Mouse (Mus musculus): ENCODE results near the gene Sart1. TPM values are rescaled to one million over a fixed set of nuclear protein-coding genes. Genes with fewer than 3 reads are reported as not detected.
"Not testable (repeated sequence)": the region's sequence is repeated elsewhere in the genome, so short reads cannot be mapped to it uniquely, and the experiment has no call there.

Gene Sart1
- polyA plus RNA-seq, 1 experiment from 2014 or later: 81.2 TPM

GRCm38 (mm10) chr19:5411961-5412360 is 23.5 kb upstream of the Sart1 start:
- no peak overlapping the region for H3K4me2 ChIP-seq (replicated peaks)
- no peak overlapping the region for H3K27ac ChIP-seq (replicated peaks)
- no peaks in the 10 kb centered on the region for H3K36me3 ChIP-seq
- no peak overlapping the region for H3K4me3 ChIP-seq
- H3K27me3 ChIP-seq: no peaks in the 10 kb centered on the region
- H3K9ac ChIP-seq (replicated peaks): no peak overlapping the region
- no peak for ATAC-seq (replicated peaks)
- 69% methylated on average over 5 of the region's 5 CpGs for WGBS
- H3K9me3 ChIP-seq: no peaks in the 10 kb centered on the region
- H3K4me1 ChIP-seq: peaks cover 10% of the 10 kb centered on the region

DNA sequence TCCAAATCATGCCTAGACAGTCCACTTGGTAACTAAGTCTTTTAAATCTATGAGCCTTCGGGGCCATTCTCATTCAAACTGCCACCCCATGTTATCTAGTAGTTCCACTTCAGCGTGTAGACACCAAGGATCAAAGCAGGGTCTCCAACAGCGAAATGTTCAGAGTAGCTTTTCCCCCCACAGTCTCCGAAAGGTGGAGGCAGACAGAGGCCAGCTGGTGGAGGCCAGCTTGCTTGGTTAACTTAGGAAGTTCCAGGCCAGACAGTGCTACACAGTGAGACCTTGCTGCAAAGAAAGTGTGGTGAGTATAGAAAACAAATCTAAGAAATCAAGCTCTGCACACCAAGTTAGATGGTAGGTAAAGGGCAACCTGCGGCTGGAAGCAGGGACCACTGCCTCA is 22.1 kb upstream of the Sart1 start:
- no peak overlapping the region for H3K4me2 ChIP-seq (replicated peaks)
- peaks cover 15% of the 10 kb centered on the region for H3K4me1 ChIP-seq
- ATAC-seq (replicated peaks): no peak
- H3K9me3 ChIP-seq: no peaks in the 10 kb centered on the region
- no peak overlapping the region for H3K9ac ChIP-seq (replicated peaks)
- no peak overlapping the region for H3K27ac ChIP-seq (replicated peaks)
- WGBS: 91% methylated on average over 5 of the region's 5 CpGs
- no peaks in the 10 kb centered on the region for H3K27me3 ChIP-seq
- no peak overlapping the region for H3K4me3 ChIP-seq
- no peaks in the 10 kb centered on the region for H3K36me3 ChIP-seq

GRCm38 (mm10) chr19:5409068-5409467 is 20.6 kb upstream of the Sart1 start:
- Histone ChIP-seq H3K4me1 (peaks cover 15% of the 10 kb centered on the region), H3K9ac (replicated peaks) (no peak overlapping the region), H3K4me2 (replicated peaks) (no peak overlapping the region), H3K27ac (replicated peaks) (no peak overlapping the region), H3K9me3 (no peaks in the 10 kb centered on the region), H3K27me3 (no peaks in the 10 kb centered on the region), H3K36me3 (no peaks in the 10 kb centered on the region), H3K4me3 (no peak overlapping the region)
- ATAC-seq (replicated peaks): no peak
- WGBS: 81% methylated on average over 5 of the region's 5 CpGs

DNA sequence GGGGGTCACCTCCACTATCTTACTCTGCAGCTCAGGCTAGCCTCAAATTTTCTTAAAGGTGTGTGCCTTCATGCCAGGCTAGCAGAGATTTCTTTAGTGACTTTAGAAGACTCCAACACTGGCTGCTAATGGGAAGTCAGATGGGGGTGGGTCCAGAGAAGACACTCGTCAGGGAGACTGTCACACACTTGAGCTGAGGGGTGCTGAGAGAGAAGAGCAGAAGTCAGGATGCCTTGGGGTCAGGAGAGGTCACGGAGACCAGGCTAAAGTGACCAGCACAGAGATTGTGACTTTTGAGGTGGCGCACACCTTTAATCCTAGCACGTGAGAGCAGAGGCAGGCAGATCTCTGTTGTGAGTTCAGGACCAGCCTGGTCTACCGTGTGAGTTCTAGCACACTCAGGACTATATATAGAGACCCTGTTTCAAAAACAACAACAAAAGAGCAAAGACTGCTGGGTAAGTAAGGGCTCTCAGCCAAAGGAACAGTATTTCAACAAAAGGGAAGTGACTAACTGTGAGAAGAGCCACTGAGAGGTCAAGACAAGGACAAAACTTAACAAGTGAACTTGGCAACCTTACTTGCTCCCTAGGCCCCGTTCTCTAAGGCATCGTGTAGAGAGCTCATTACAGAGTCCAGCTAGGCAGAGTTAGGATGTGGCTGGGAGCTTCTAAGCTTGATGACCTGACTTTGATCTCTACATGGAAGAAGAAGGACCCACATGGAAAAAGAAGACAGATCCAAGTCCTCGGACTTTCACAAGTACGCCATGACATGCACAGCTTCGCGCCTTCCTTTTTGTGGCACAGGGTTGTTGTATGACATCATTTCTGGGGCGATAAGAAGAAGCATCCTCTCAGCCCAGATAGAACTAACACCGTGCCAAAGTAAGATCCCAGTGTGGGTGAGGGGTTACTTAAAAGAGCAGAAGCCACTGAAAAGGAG is 19.8 kb upstream of the Sart1 start:
- Histone ChIP-seq H3K27me3 (no peaks in the 10 kb centered on the region), H3K9me3 (no peaks in the 10 kb centered on the region), H3K9ac (replicated peaks) (no peak overlapping the region), H3K4me3 (no peak overlapping the region), H3K27ac (replicated peaks) (no peak overlapping the region), H3K36me3 (no peaks in the 10 kb centered on the region), H3K4me1 (peaks cover 15% of the 10 kb centered on the region), H3K4me2 (replicated peaks) (no peak overlapping the region)
- 88% methylated on average over 13 of the region's 13 CpGs for WGBS
- no peak for ATAC-seq (replicated peaks)

DNA sequence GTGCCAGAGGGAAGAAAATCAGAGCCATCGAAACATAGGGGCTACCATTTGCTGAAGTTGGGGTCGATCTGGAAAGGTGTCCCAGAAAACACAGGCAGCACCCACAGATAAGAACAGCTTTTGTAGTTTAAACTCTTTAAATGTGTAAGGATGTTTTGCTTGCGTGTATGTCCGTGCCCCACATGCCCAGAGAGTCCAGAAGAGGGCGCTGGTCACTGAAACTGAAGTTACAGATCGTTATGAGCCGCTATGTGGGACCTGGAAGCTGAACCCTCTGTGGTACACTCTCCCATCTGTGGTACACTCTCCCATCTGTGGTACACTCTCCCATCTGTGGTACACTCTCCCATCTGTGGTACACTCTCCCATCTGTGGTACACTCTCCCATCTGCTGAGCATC is 18.6 kb upstream of the Sart1 start:
- ATAC-seq (replicated peaks): peak; percentile 55; the same call in 1 of the 2 replicates
- Histone ChIP-seq H3K36me3 (no peaks in the 10 kb centered on the region), H3K4me1 (peaks cover 15% of the 10 kb centered on the region), H3K27me3 (no peaks in the 10 kb centered on the region), H3K4me3 (peak overlapping the region; percentile 62), H3K4me2 (replicated peaks) (peak overlapping the region; percentile 80), H3K9me3 (no peaks in the 10 kb centered on the region), H3K27ac (replicated peaks) (peak overlapping the region; percentile 93), H3K9ac (replicated peaks) (peak overlapping the region; percentile 66)
- WGBS: 20% methylated on average over 7 of the region's 7 CpGs

GRCm38 (mm10) chr19:5406531-5407126 is 18.1 kb upstream of the Sart1 start:
- not testable (repeated sequence) for H3K36me3 ChIP-seq, H3K9me3 ChIP-seq, H3K27me3 ChIP-seq
- Histone ChIP-seq H3K4me1 (peaks cover 15% of the 10 kb centered on the region), H3K9ac (replicated peaks) (peak overlapping the region; percentile 66), H3K27ac (replicated peaks) (peak overlapping the region; percentile 93), H3K4me2 (replicated peaks) (peak overlapping the region; percentile 80), H3K4me3 (peak overlapping the region; percentile 62)
- WGBS: 11% methylated on average over 25 of the region's 25 CpGs
- ATAC-seq (replicated peaks): peak; percentile 84

DNA sequence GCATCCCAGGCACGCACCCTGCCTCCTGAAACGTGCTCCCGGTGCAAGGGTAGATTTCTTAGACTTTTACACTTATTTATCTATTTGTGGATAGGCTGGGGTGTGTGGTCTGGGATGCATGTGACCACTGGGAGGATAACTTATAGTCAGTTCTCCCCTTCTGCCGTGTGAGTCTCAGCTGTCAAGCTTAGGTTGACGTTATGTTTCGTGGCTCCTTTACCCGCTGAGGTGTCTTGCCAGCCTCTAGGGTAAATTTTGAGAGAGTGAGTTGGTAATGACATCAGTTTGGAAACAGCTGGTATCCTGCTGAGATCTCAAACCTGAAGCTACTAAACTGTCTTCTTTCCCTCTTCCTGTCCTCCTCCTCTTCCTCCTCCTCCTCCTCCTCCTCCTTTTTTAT is 17.4 kb upstream of the Sart1 start:
- no peak for ATAC-seq (replicated peaks)
- Histone ChIP-seq H3K9ac (replicated peaks) (peak overlapping the region; percentile 43), H3K27ac (replicated peaks) (peak overlapping the region; percentile 55), H3K4me1 (peaks cover 15% of the 10 kb centered on the region), H3K4me3 (peak overlapping the region; percentile 62), H3K9me3 (no peaks in the 10 kb centered on the region), H3K36me3 (no peaks in the 10 kb centered on the region), H3K4me2 (replicated peaks) (peak overlapping the region; percentile 52), H3K27me3 (no peaks in the 10 kb centered on the region)
- WGBS: 24% methylated on average over 7 of the region's 7 CpGs

- Histone ChIP-seq H3K36me3 (no peaks in the 10 kb centered on the region), H3K9me3 (no peaks in the 10 kb centered on the region), H3K9ac (replicated peaks) (no peak within 1 kb of the TSS), H3K4me3 (no peak within 1 kb of the TSS), H3K27ac (replicated peaks) (no peak within 1 kb of the TSS), H3K4me1 (peaks cover 6% of the 10 kb centered on the region), H3K27me3 (no peaks in the 10 kb centered on the region), H3K4me2 (replicated peaks) (no peak within 1 kb of the TSS)
- ATAC-seq (replicated peaks): no peak
- 70% methylated on average over 8 of the region's 8 CpGs for WGBS
These were observed 13.8 kb upstream of the Sart1 start, which contains the start of gene Tsga10ip for GRCm38 (mm10) chr19:5402293-5402692. TSS of gene Tsga10ip (minus strand) at chr19:5402526.

- not testable (repeated sequence) for H3K27me3 ChIP-seq; H3K36me3 ChIP-seq; H3K4me2 ChIP-seq (replicated peaks); H3K9me3 ChIP-seq; H3K4me3 ChIP-seq; H3K9ac ChIP-seq (replicated peaks); H3K4me1 ChIP-seq; H3K27ac ChIP-seq (replicated peaks); ATAC-seq (replicated peaks)
- 65% methylated on average over 4 of the region's 4 CpGs for WGBS
These were observed 12.6 kb upstream of the Sart1 start for GRCm38 (mm10) chr19:5401073-5401472.

GRCm38 (mm10) chr19:5395371-5395770 is 6.9 kb upstream of the Sart1 start:
- Histone ChIP-seq H3K27ac (replicated peaks) (no peak overlapping the region), H3K9me3 (no peaks in the 10 kb centered on the region), H3K27me3 (no peaks in the 10 kb centered on the region), H3K36me3 (no peaks in the 10 kb centered on the region), H3K4me2 (replicated peaks) (no peak overlapping the region), H3K4me3 (no peak overlapping the region), H3K4me1 (peaks cover 6% of the 10 kb centered on the region; the same call in 1 of the 2 replicates), H3K9ac (replicated peaks) (no peak overlapping the region)
- no peak for ATAC-seq (replicated peaks)
- WGBS: 68% methylated on average over 4 of the region's 4 CpGs

DNA sequence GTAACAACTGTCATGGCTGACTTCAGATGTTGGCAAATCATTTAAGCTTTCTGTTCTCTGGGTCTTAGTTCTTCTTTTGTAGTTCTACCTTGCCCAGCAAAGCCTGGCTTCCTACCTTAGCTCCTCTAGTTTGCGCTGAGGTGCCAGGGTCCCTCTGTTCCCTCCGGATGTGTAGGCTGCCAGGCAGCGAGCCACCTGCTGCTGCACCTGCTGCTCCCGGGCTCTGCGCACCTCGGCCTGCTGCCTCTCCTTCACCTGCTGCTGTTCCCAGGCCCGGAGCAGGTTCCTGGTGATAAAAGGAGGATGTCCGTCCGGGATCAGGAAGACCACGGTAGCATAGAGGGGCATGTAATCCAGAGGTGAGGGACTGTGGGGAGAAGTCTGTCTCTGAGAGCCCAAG is 5.7 kb upstream of the Sart1 start:
- H3K9ac ChIP-seq (replicated peaks): no peak overlapping the region
- no peak overlapping the region for H3K27ac ChIP-seq (replicated peaks)
- H3K9me3 ChIP-seq: no peaks in the 10 kb centered on the region
- H3K4me1 ChIP-seq: peaks cover 18% of the 10 kb centered on the region
- 55% methylated on average over 10 of the region's 10 CpGs for WGBS
- no peaks in the 10 kb centered on the region for H3K36me3 ChIP-seq
- no peak for ATAC-seq (replicated peaks)
- H3K4me3 ChIP-seq: no peak overlapping the region
- H3K4me2 ChIP-seq (replicated peaks): no peak overlapping the region
- H3K27me3 ChIP-seq: no peaks in the 10 kb centered on the region

DNA sequence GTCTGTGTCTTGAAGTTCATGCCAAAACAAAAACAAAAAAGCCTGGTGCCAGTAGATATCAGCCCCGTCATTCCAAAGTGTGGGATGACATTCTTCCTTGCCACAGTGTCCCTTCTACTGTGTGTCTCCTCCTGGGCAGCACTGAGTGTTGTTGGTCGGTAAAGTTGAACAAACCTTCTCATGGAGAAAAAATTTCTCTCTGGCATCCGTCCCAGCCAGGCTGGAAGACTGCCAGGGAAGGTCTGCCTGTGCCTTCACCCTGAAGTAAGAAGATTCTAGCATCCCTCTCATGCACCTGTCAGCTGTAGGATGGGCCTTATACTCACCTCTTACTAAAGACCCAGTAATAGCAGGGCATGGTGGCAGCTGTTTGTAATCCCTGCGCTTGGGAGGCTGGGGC is 4.4 kb upstream of the Sart1 start:
- Histone ChIP-seq H3K9me3 (no peaks in the 10 kb centered on the region), H3K27ac (replicated peaks) (no peak overlapping the region), H3K27me3 (no peaks in the 10 kb centered on the region), H3K4me3 (no peak overlapping the region), H3K4me1 (peaks cover 20% of the 10 kb centered on the region), H3K36me3 (no peaks in the 10 kb centered on the region), H3K9ac (replicated peaks) (no peak overlapping the region), H3K4me2 (replicated peaks) (no peak overlapping the region)
- 36% methylated on average over 4 of the region's 4 CpGs for WGBS
- ATAC-seq (replicated peaks): no peak
